Mouse (Mus musculus) hindbrain, embryonic 12.5 days (tissue): Measurements from ENCODE around the gene Cirbp. TPM values are rescaled to one million over a fixed set of nuclear protein-coding genes. Genes with fewer than 3 reads are reported as not detected.

Experiments used
- ATAC-seq: fragments of 200-750 bp; cut with Nextera tagmentation; 2 replicates; pipeline ENCODE4 v1.8.0; 2017; ENCODE audit warnings: moderate TSS enrichment; ENCODE audit not compliant: low FRiP score
- H3K27ac ChIP-seq: fragments of 300-500 bp; sonication (generic); 2 replicates; pipeline ENCODE4 v1.5.1; 2016; ENCODE audit warnings: mild to moderate bottlenecking
- H3K27me3 ChIP-seq: fragments of 300-500 bp; sonication (generic); 2 replicates; pipeline ENCODE4 v1.6.1; 2016; ENCODE audit warnings: mild to moderate bottlenecking
- H3K36me3 ChIP-seq: fragments of 300-500 bp; sonication (generic); 2 replicates; pipeline ENCODE4 v1.6.1; 2016; ENCODE audit warnings: mild to moderate bottlenecking
- H3K4me1 ChIP-seq: fragments of 300-500 bp; sonication (generic); 2 replicates; pipeline ENCODE4 v1.6.1; 2016
- H3K4me2 ChIP-seq: fragments of 300-500 bp; sonication (generic); replicated peaks from 2 replicates; pipeline ENCODE4 v1.6.1; 2016; ENCODE audit warnings: mild to moderate bottlenecking
- H3K4me3 ChIP-seq: fragments of 300-500 bp; sonication (generic); 2 replicates; pipeline ENCODE4 v1.5.1; 2016; ENCODE audit warnings: mild to moderate bottlenecking
- H3K9ac ChIP-seq: fragments of 300-500 bp; sonication (generic); 2 replicates; pipeline ENCODE4 v1.6.1; 2016; ENCODE audit warnings: mild to moderate bottlenecking, moderate library complexity
- H3K9me3 ChIP-seq: fragments of 300-500 bp; sonication (generic); replicated peaks from 2 replicates; pipeline ENCODE4 v1.6.1; 2016; ENCODE audit warnings: mild to moderate bottlenecking
- WGBS: fragments of 180-500 bp; shearing (Covaris S2); methylation state at CpG from one replicate; pipeline ENCODE4 v1.1.7; 2016; 5-methylcytosine and 5-hydroxymethylcytosine counted together
- polyA plus RNA-seq: library from polyadenylated mRNA; unstranded; fragments of >200 nt; fragmentation: Nextera tagmentation; extraction: Ambion mirVana; gene quantifications from 2 replicates; pipeline ENCODE4 v1.2.1, GENCODE M21; 2016

The Cirbp gene
- polyA plus RNA-seq, 1 experiment from 2014 or later = 235 TPM

- Histone ChIP-seq H3K9me3 (no peaks in the 10 kb centered on the region), H3K27me3 (no peaks in the 10 kb centered on the region), H3K4me1 (peaks cover 38% of the 10 kb centered on the region), H3K4me3 (peak within 1 kb of the TSS; percentile 79), H3K27ac (peak within 1 kb of the TSS; percentile 88), H3K4me2 (peak within 1 kb of the TSS; percentile 90), H3K36me3 (peaks cover 19% of the 10 kb centered on the region), H3K9ac (peak within 1 kb of the TSS; percentile 97)
- peak; percentile 74 for ATAC-seq
- 1% methylated on average over 69 of the region's 106 CpGs for WGBS
Observed at GRCm38 (mm10) chr10:80179068-80180051, 13.6 kb downstream of the Cirbp start, which contains the start of gene Efna2. Gene Efna2, plus strand, starts transcription at chr10:80179482.

- Histone ChIP-seq H3K4me2 (peak overlapping the region; percentile 90), H3K36me3 (peaks cover 19% of the 10 kb centered on the region), H3K27me3 (no peaks in the 10 kb centered on the region), H3K4me1 (peaks cover 43% of the 10 kb centered on the region), H3K9ac (peak overlapping the region; percentile 97), H3K9me3 (no peaks in the 10 kb centered on the region), H3K27ac (0 out of 2 replicates have a peak overlapping the region, but pooled peaks have one; percentile 17), H3K4me3 (peak overlapping the region; percentile 79)
- ATAC-seq = no peak
- WGBS = 50% methylated on average over 6 of the region's 6 CpGs
Observed at GRCm38 (mm10) chr10:80180288-80180687, 14.5 kb downstream of the Cirbp start.

- H3K4me3 ChIP-seq = peak overlapping the region; percentile 79
- ATAC-seq = no peak
- H3K4me1 ChIP-seq = peaks cover 45% of the 10 kb centered on the region
- peak overlapping the region; percentile 17; the same call in 1 of the 2 replicates for H3K27ac ChIP-seq
- WGBS = 39% methylated on average over 5 of the region's 5 CpGs
- H3K9me3 ChIP-seq = no peaks in the 10 kb centered on the region
- H3K27me3 ChIP-seq = no peaks in the 10 kb centered on the region
- H3K9ac ChIP-seq = peak overlapping the region; percentile 97
- H3K4me2 ChIP-seq = peak overlapping the region; percentile 90
- H3K36me3 ChIP-seq = peaks cover 19% of the 10 kb centered on the region
Observed at GRCm38 (mm10) chr10:80180823-80181222, 15.0 kb downstream of the Cirbp start.

DNA sequence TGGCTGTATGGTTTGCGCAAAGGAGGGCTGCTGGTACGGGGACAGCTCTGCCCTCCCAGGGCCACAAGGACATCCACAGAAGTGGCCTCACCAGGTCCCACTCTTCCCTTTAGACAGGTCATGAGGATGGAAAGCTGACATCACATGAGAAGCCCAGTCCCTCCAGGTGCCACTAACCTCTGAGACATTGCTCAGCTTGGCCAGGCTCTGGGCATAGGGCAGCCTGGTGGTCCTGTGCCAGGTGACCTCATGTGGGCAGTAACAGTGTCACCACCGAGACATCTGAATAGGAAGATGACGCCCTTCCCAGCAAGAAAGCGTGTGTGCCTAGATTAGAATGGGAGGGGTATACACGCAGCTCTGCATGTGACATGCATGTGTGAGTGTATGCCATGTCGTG is 16.8 kb downstream of the Cirbp start:
- WGBS = 91% methylated on average over 7 of the region's 7 CpGs
- no peak for ATAC-seq
- Histone ChIP-seq H3K4me1 (peaks cover 42% of the 10 kb centered on the region), H3K27me3 (0 out of 2 replicates have a peak, but pooled peaks cover 2% of the 10 kb centered on the region), H3K36me3 (peaks cover 30% of the 10 kb centered on the region), H3K9me3 (no peaks in the 10 kb centered on the region), H3K4me2 (no peak overlapping the region), H3K4me3 (no peak overlapping the region), H3K27ac (no peak overlapping the region), H3K9ac (0 out of 2 replicates have a peak overlapping the region, but pooled peaks have one; percentile 97)

- no peak overlapping the region for H3K4me2 ChIP-seq
- no peak overlapping the region for H3K4me3 ChIP-seq
- ATAC-seq = no peak
- H3K27ac ChIP-seq = no peak overlapping the region
- H3K9me3 ChIP-seq = no peaks in the 10 kb centered on the region
- H3K4me1 ChIP-seq = peaks cover 42% of the 10 kb centered on the region
- 40% methylated on average over 27 of the region's 27 CpGs for WGBS
- no peak overlapping the region for H3K9ac ChIP-seq
- peaks cover 13% of the 10 kb centered on the region for H3K27me3 ChIP-seq
- peaks cover 47% of the 10 kb centered on the region for H3K36me3 ChIP-seq
Observed at GRCm38 (mm10) chr10:80186649-80187048, 20.9 kb downstream of the Cirbp start.

DNA sequence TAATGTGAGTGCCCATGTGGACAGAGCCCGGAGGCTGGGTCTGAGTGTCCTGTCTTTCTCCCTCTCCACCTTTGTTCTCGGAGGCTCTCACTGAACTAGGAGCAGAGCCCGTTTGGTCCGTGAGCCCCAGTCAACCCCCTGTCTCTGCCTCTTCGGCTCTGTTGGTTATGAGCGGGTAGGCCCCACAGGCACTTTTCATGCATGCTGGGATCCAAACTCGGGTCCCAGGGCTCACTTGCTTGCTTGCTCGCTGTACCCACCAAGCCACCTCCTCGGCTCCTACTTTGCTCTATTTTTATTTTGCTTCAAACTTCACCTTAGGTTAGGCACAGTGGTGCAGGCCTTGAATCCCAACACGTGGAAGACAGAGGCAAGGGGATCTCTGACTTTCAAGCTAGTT is 22.0 kb downstream of the Cirbp start:
- Histone ChIP-seq H3K27ac (no peak overlapping the region), H3K4me3 (no peak overlapping the region), H3K9ac (no peak overlapping the region), H3K4me2 (no peak overlapping the region), H3K4me1 (peaks cover 34% of the 10 kb centered on the region), H3K36me3 (peaks cover 40% of the 10 kb centered on the region), H3K9me3 (no peaks in the 10 kb centered on the region), H3K27me3 (peaks cover 21% of the 10 kb centered on the region)
- 87% methylated on average over 10 of the region's 10 CpGs for WGBS
- ATAC-seq = no peak

- Histone ChIP-seq H3K4me2 (no peak overlapping the region), H3K27ac (no peak overlapping the region), H3K4me3 (no peak overlapping the region), H3K36me3 (peaks cover 32% of the 10 kb centered on the region), H3K27me3 (peaks cover 21% of the 10 kb centered on the region), H3K9ac (no peak overlapping the region), H3K9me3 (no peaks in the 10 kb centered on the region), H3K4me1 (peaks cover 34% of the 10 kb centered on the region)
- ATAC-seq = no peak
- WGBS = 64% methylated on average over 15 of the region's 15 CpGs
Observed at GRCm38 (mm10) chr10:80188453-80189024, 22.8 kb downstream of the Cirbp start.

- WGBS = 6% methylated on average over 21 of the region's 21 CpGs
- Histone ChIP-seq H3K27ac (peak overlapping the region; percentile 79), H3K4me3 (peak overlapping the region; percentile 37), H3K27me3 (peaks cover 21% of the 10 kb centered on the region), H3K9me3 (no peaks in the 10 kb centered on the region), H3K9ac (peak overlapping the region; percentile 75), H3K4me1 (peaks cover 42% of the 10 kb centered on the region), H3K36me3 (peaks cover 28% of the 10 kb centered on the region), H3K4me2 (peak overlapping the region; percentile 64)
- ATAC-seq = no peak; the same call in 1 of the 2 replicates
Observed at GRCm38 (mm10) chr10:80189999-80190398, 24.2 kb downstream of the Cirbp start.

DNA sequence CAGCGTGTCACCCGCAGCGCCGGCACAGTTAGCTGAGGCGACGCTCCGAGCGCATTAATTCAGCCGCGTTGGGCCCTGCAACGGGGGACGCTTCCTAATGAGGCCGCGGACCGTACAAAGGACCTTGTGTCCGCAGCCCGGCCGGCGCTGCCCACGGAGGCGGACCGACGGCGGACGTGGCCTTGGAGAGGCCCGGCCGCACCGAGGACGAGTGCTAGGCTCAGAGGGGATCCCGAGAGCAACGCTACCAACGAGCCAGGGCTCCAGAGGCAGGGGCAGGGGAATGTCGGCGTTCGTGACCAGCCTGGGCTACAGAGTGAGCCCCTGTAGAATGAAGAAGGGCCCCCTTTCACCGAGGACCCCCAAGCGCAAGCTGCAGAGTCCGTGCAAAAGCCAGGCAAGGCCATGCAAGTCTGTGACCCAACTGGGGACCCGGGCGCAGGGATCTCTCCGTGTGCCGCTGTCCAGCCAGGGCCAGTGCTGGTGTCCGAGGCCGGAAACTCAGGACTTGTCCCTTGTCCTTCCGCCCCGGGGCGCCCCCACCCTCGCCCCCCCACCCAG is 24.8 kb downstream of the Cirbp start:
- Histone ChIP-seq H3K4me2 (peak overlapping the region; percentile 64), H3K9me3 (no peaks in the 10 kb centered on the region), H3K4me1 (peaks cover 36% of the 10 kb centered on the region), H3K9ac (peak overlapping the region; percentile 75), H3K4me3 (peak overlapping the region; percentile 37), H3K27ac (peak overlapping the region; percentile 79), H3K27me3 (peaks cover 21% of the 10 kb centered on the region), H3K36me3 (peaks cover 28% of the 10 kb centered on the region)
- WGBS = under 1% methylated on average over 47 of the region's 48 CpGs
- peak; percentile 65 for ATAC-seq

DNA sequence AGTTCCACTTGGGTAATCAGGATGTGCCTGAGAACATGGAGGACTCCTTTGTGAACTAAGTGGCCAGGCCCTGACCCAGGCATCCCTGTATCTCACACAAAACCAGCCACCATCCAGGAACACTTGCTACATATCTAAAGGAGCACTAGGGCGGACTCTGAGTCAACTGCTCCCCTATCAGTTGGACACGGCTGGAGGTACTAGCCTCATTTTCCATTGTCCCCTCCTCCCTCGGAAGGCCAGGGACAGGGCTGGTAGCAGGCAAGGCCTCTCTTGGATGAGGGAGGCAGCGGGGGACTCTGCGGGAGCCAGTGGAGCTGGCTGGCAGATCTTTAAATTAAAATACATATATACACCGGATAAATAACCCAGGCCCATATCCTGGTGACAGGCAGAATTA is 28.2 kb downstream of the Cirbp start:
- peaks cover 11% of the 10 kb centered on the region; the same call in 1 of the 2 replicates for H3K27me3 ChIP-seq
- H3K9ac ChIP-seq = peak overlapping the region; percentile 14; the same call in 1 of the 2 replicates
- ATAC-seq = no peak
- H3K4me2 ChIP-seq = no peak overlapping the region
- no peak overlapping the region for H3K4me3 ChIP-seq
- H3K4me1 ChIP-seq = peaks cover 43% of the 10 kb centered on the region
- WGBS = 75% methylated on average over 6 of the region's 6 CpGs
- H3K27ac ChIP-seq = peak overlapping the region; percentile 48; the same call in 1 of the 2 replicates
- no peaks in the 10 kb centered on the region for H3K9me3 ChIP-seq
- peaks cover 3% of the 10 kb centered on the region for H3K36me3 ChIP-seq

DNA sequence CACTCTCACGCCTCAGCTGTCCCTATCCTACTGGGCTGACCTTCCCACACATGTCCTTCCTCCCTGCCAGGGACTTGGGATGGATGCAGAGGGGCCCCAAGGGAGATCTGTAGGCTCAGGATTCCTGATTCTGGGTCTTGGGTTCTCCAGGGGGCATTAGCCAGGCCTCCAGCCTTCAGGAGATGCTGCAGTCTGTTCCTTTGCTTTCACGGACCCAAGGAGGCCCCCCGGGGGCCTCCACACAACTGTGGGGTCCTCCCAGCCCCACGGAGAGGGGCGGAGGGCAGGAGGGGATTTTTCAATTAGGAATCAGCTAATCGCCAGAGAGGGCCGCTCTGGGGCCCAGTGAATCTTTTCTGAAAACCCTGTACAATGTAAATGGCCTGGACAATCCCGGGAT is 28.7 kb downstream of the Cirbp start:
- H3K4me1 ChIP-seq = peaks cover 41% of the 10 kb centered on the region
- no peaks in the 10 kb centered on the region for H3K9me3 ChIP-seq
- ATAC-seq = no peak
- 0 out of 2 replicates have a peak overlapping the region, but pooled peaks have one; percentile 14 for H3K9ac ChIP-seq
- 47% methylated on average over 8 of the region's 8 CpGs for WGBS
- no peak overlapping the region for H3K4me2 ChIP-seq
- no peaks in the 10 kb centered on the region for H3K36me3 ChIP-seq
- H3K27ac ChIP-seq = peak overlapping the region; percentile 48; the same call in 1 of the 2 replicates
- no peak overlapping the region for H3K4me3 ChIP-seq
- peaks cover 9% of the 10 kb centered on the region; the same call in 1 of the 2 replicates for H3K27me3 ChIP-seq

DNA sequence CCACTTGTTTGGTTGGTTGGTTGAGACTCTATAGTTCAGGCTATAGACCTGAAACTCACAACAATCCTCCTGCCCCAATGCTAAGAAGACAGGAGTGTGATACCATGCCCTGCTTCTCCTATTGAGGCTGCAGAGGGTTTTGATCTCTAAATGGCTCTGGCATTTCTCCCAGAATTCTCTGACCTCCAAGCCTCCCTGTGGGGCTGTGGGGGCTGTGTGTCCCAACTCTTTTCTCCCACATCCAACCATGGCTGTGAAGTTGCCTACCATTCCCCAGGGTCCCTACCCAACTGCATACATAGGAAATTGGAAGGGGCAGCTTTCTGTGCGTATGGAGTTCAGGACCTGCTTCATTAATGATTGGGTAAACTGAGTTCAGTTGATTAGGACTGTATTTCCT is 30.4 kb downstream of the Cirbp start:
- Histone ChIP-seq H3K4me3 (no peak overlapping the region), H3K4me1 (peaks cover 30% of the 10 kb centered on the region), H3K27me3 (peaks cover 9% of the 10 kb centered on the region; the same call in 1 of the 2 replicates), H3K9ac (no peak overlapping the region), H3K27ac (no peak overlapping the region), H3K9me3 (no peaks in the 10 kb centered on the region), H3K36me3 (no peaks in the 10 kb centered on the region), H3K4me2 (no peak overlapping the region)
- no peak for ATAC-seq
- 89% methylated on average over 1 of the region's 1 CpGs for WGBS
